Mouse (Mus musculus) limb, embryonic 11.5 days (tissue): Measurements from ENCODE around the gene Pcdh19. TPM values are rescaled to one million over a fixed set of nuclear protein-coding genes. Genes with fewer than 3 reads are reported as not detected.

Experiments
- ATAC-seq: fragments of 200-750 bp; cut with Nextera tagmentation; 2 replicates; pipeline ENCODE4 v1.8.0; 2017; ENCODE audit warnings: low read depth; ENCODE audit not compliant: insufficient number of reproducible peaks, low FRiP score, low TSS enrichment
- DNase-seq: peaks from one replicate; pipeline ENCODE4 v3.0.0-alpha.2; 2015; ENCODE audit warnings: low spot score
- H3K27ac ChIP-seq: fragments of 300-500 bp; sonication (generic); replicated peaks from 2 replicates; pipeline ENCODE4 v1.5.1; 2014; ENCODE audit warnings: low read depth, mild to moderate bottlenecking, low read length
- H3K27me3 ChIP-seq: fragments of 300-500 bp; sonication (generic); 2 replicates; pipeline ENCODE4 v1.6.1; 2014; ENCODE audit warnings: mild to moderate bottlenecking, low read length, mixed read lengths; ENCODE audit not compliant: control insufficient read depth, insufficient read depth
- H3K36me3 ChIP-seq: fragments of 300-500 bp; sonication (generic); 2 replicates; pipeline ENCODE4 v1.6.1; 2014; ENCODE audit warnings: mild to moderate bottlenecking, low read length, moderate library complexity, mixed read lengths; ENCODE audit not compliant: control insufficient read depth, insufficient read depth
- H3K4me1 ChIP-seq: fragments of 300-500 bp; sonication (generic); 2 replicates; pipeline ENCODE4 v1.6.1; 2014; ENCODE audit warnings: low read length, mixed read lengths; ENCODE audit not compliant: control insufficient read depth, insufficient read depth
- H3K4me2 ChIP-seq: fragments of 300-500 bp; sonication (generic); 2 replicates; pipeline ENCODE4 v1.6.1; 2014; ENCODE audit warnings: low read depth, mild to moderate bottlenecking, moderate library complexity; ENCODE audit not compliant: severe bottlenecking
- H3K4me3 ChIP-seq: fragments of 300-500 bp; sonication (generic); 2 replicates; pipeline ENCODE4 v1.5.1; 2014; ENCODE audit warnings: low read depth, low read length
- H3K9ac ChIP-seq: fragments of 300-500 bp; sonication (generic); 2 replicates; pipeline ENCODE4 v1.6.1; 2014; ENCODE audit warnings: mild to moderate bottlenecking, low read length
- H3K9me3 ChIP-seq: fragments of 300-500 bp; sonication (generic); 2 replicates; pipeline ENCODE4 v1.6.1; 2016; ENCODE audit warnings: low read length; ENCODE audit not compliant: control insufficient read depth
- WGBS: fragments of 180-500 bp; shearing (Covaris S2); extraction: QIAGEN DNeasy Blood & Tissue Kit; methylation state at CpG from one replicate; pipeline ENCODE4 v1.1.7; 2014; 5-methylcytosine and 5-hydroxymethylcytosine counted together
- polyA plus RNA-seq: library from polyadenylated mRNA; unstranded; fragments of >200 nt; fragmentation: Nextera tagmentation; extraction: Ambion mirVana; gene quantifications from 2 replicates; pipeline ENCODE4 v1.2.1, GENCODE M21; 2014

Gene Pcdh19
- polyA plus RNA-seq, 1 experiment from 2014 or later: 2.5 TPM

- Histone ChIP-seq H3K9me3 (no peaks in the 10 kb centered on the region), H3K4me1 (peaks cover 2% of the 10 kb centered on the region; the same call in 1 of the 2 replicates), H3K4me2 (no peak overlapping the region), H3K9ac (no peak overlapping the region), H3K36me3 (no peaks in the 10 kb centered on the region), H3K27me3 (peaks cover 2% of the 10 kb centered on the region; the same call in 1 of the 2 replicates), H3K27ac (no peak overlapping the region), H3K4me3 (no peak overlapping the region)
- DNase-seq: no peak
- no peak for ATAC-seq
- 80% methylated on average over 2 of the region's 2 CpGs for WGBS
Observed at GRCm38 (mm10) chrX:133601195-133601594, 87.6 kb downstream of the Pcdh19 start.

GRCm38 (mm10) chrX:133575601-133576382 is 113.0 kb downstream of the Pcdh19 start:
- DNase-seq: no peak
- 83% methylated on average over 4 of the region's 4 CpGs for WGBS

GRCm38 (mm10) chrX:133565355-133565754 is 123.4 kb downstream of the Pcdh19 start:
- Histone ChIP-seq H3K27ac (no peak overlapping the region), H3K4me3 (no peak overlapping the region), H3K9ac (no peak overlapping the region), H3K27me3 (no peaks in the 10 kb centered on the region), H3K4me1 (no peaks in the 10 kb centered on the region), H3K9me3 (no peaks in the 10 kb centered on the region), H3K4me2 (no peak overlapping the region), H3K36me3 (no peaks in the 10 kb centered on the region)
- no peak for DNase-seq
- no peak for ATAC-seq
- 89% methylated on average over 2 of the region's 2 CpGs for WGBS

More at GRCm38 (mm10) chrX:133575601-133576382, 113.0 kb downstream of the Pcdh19 start:
- Histone ChIP-seq H3K9me3 (no peaks in the 10 kb centered on the region), H3K27me3 (no peaks in the 10 kb centered on the region), H3K36me3 (no peaks in the 10 kb centered on the region), H3K4me2 (no peak overlapping the region), H3K4me3 (no peak overlapping the region), H3K27ac (no peak overlapping the region), H3K4me1 (no peaks in the 10 kb centered on the region), H3K9ac (no peak overlapping the region)
- no peak for ATAC-seq

Other genes with a start within 250 kb of the Pcdh19 start
- gene Tnmd, start 162.0 kb upstream of the Pcdh19 start, polyA plus RNA-seq: 0.14 and 0.21 TPM in 2 replicates
- 186 and 193 TPM in 2 replicates for gene Tspan6, start 209.4 kb upstream of the Pcdh19 start, polyA plus RNA-seq
- gene Srpx2, start 219.4 kb upstream of the Pcdh19 start, polyA plus RNA-seq: 0.19 and 0.26 TPM in 2 replicates